Mouse (Mus musculus): ENCODE measurements at regions not wholly inside any gene's neighbourhood (a gene's known extent, or its start where the extent isn't known, plus 50 kb on each side); places are given as distances from the start of the nearest gene placed in this dataset.

GRCm38 (mm10) chr9:63043304-63043703 is 55.6 kb upstream of the Pias1 start:
- DNase-seq (ENCODE audit: low spot score in 2 of 2): no peak

- DNase-seq (ENCODE audit: low spot score in 2 of 2): no peak
Measured at GRCm38 (mm10) chr9:63038031-63038430, 50.3 kb upstream of the Pias1 start.
